Mouse (Mus musculus): Measurements from ENCODE around the gene Ank. TPM values are rescaled to one million over a fixed set of nuclear protein-coding genes. Genes with fewer than 3 reads are reported as not detected.

Gene Ank
- polyA plus RNA-seq, 1 experiment from 2014 or later: 19.5 TPM

- Histone ChIP-seq H3K27ac (ENCODE audit: low read depth, low read length) (no peak overlapping the region), H3K9ac (replicated peaks; ENCODE audit: low read depth, low read length) (no peak overlapping the region), H3K36me3 (ENCODE audit: control insufficient read depth, insufficient read depth, low read length) (peaks cover 9% of the 10 kb centered on the region; the same call in 1 of the 2 replicates), H3K4me2 (ENCODE audit: low read depth, low read length) (no peak overlapping the region), H3K4me1 (ENCODE audit: control insufficient read depth, insufficient read depth, low read length) (no peaks in the 10 kb centered on the region), H3K9me3 (ENCODE audit: control insufficient read depth, low read length) (no peaks in the 10 kb centered on the region), H3K4me3 (ENCODE audit: low read depth, low read length) (no peak overlapping the region), H3K27me3 (ENCODE audit: control insufficient read depth, insufficient read depth, low read length) (no peaks in the 10 kb centered on the region)
- WGBS: 94% methylated on average over 13 of the region's 13 CpGs
- ATAC-seq (ENCODE audit: low read depth): no peak
Measured at GRCm38 (mm10) chr15:27598786-27599385, 132.4 kb downstream of the Ank start.

- Histone ChIP-seq H3K9ac (replicated peaks; ENCODE audit: low read depth, low read length) (no peak overlapping the region), H3K27ac (ENCODE audit: low read depth, low read length) (no peak overlapping the region), H3K4me3 (ENCODE audit: low read depth, low read length) (no peak overlapping the region), H3K4me1 (ENCODE audit: control insufficient read depth, insufficient read depth, low read length) (no peaks in the 10 kb centered on the region), H3K4me2 (ENCODE audit: low read depth, low read length) (no peak overlapping the region), H3K9me3 (ENCODE audit: control insufficient read depth, low read length) (no peaks in the 10 kb centered on the region), H3K27me3 (ENCODE audit: control insufficient read depth, insufficient read depth, low read length) (no peaks in the 10 kb centered on the region), H3K36me3 (ENCODE audit: control insufficient read depth, insufficient read depth, low read length) (peaks cover 4% of the 10 kb centered on the region; the same call in 1 of the 2 replicates)
- WGBS: 88% methylated on average over 5 of the region's 5 CpGs
- no peak for ATAC-seq (ENCODE audit: low read depth)
Measured at GRCm38 (mm10) chr15:27600524-27600923, 134.0 kb downstream of the Ank start.

- no peaks in the 10 kb centered on the region for H3K9me3 ChIP-seq (ENCODE audit: control insufficient read depth, low read length)
- no peak for ATAC-seq (ENCODE audit: low read depth)
- no peak overlapping the region for H3K27ac ChIP-seq (ENCODE audit: low read depth, low read length)
- H3K4me1 ChIP-seq (ENCODE audit: control insufficient read depth, insufficient read depth, low read length): no peaks in the 10 kb centered on the region
- H3K36me3 ChIP-seq (ENCODE audit: control insufficient read depth, insufficient read depth, low read length): 0 out of 2 replicates have a peak, but pooled peaks cover 5% of the 10 kb centered on the region
- 86% methylated on average over 3 of the region's 3 CpGs for WGBS
- no peak overlapping the region for H3K4me2 ChIP-seq (ENCODE audit: low read depth, low read length)
- H3K27me3 ChIP-seq (ENCODE audit: control insufficient read depth, insufficient read depth, low read length): no peaks in the 10 kb centered on the region
- H3K9ac ChIP-seq (replicated peaks; ENCODE audit: low read depth, low read length): no peak overlapping the region
- H3K4me3 ChIP-seq (ENCODE audit: low read depth, low read length): no peak overlapping the region
Measured at GRCm38 (mm10) chr15:27604558-27604957, 138.1 kb downstream of the Ank start.

GRCm38 (mm10) chr15:27605252-27605651 lies 138.8 kb downstream of the Ank start:
- Histone ChIP-seq H3K27me3 (ENCODE audit: control insufficient read depth, insufficient read depth, low read length) (no peaks in the 10 kb centered on the region), H3K4me3 (ENCODE audit: low read depth, low read length) (no peak overlapping the region), H3K4me1 (ENCODE audit: control insufficient read depth, insufficient read depth, low read length) (no peaks in the 10 kb centered on the region), H3K27ac (ENCODE audit: low read depth, low read length) (no peak overlapping the region), H3K4me2 (ENCODE audit: low read depth, low read length) (no peak overlapping the region), H3K9ac (replicated peaks; ENCODE audit: low read depth, low read length) (no peak overlapping the region), H3K9me3 (ENCODE audit: control insufficient read depth, low read length) (no peaks in the 10 kb centered on the region), H3K36me3 (ENCODE audit: control insufficient read depth, insufficient read depth, low read length) (0 out of 2 replicates have a peak, but pooled peaks cover 5% of the 10 kb centered on the region)
- 0 out of 2 replicates have a peak, but pooled peaks have one; percentile 28 for ATAC-seq (ENCODE audit: low read depth)
- WGBS: 78% methylated on average over 3 of the region's 3 CpGs

GRCm38 (mm10) chr15:27609554-27609953 lies 143.1 kb downstream of the Ank start:
- H3K4me2 ChIP-seq (ENCODE audit: low read depth, low read length): no peak overlapping the region
- 0 out of 2 replicates have a peak, but pooled peaks cover 5% of the 10 kb centered on the region for H3K36me3 ChIP-seq (ENCODE audit: control insufficient read depth, insufficient read depth, low read length)
- H3K9me3 ChIP-seq (ENCODE audit: control insufficient read depth, low read length): no peaks in the 10 kb centered on the region
- 78% methylated on average over 4 of the region's 4 CpGs for WGBS
- no peak overlapping the region for H3K4me3 ChIP-seq (ENCODE audit: low read depth, low read length)
- no peak overlapping the region for H3K27ac ChIP-seq (ENCODE audit: low read depth, low read length)
- no peak overlapping the region for H3K9ac ChIP-seq (replicated peaks; ENCODE audit: low read depth, low read length)
- ATAC-seq (ENCODE audit: low read depth): no peak
- no peaks in the 10 kb centered on the region for H3K4me1 ChIP-seq (ENCODE audit: control insufficient read depth, insufficient read depth, low read length)
- H3K27me3 ChIP-seq (ENCODE audit: control insufficient read depth, insufficient read depth, low read length): no peaks in the 10 kb centered on the region

GRCm38 (mm10) chr15:27612533-27613221 lies 146.2 kb downstream of the Ank start:
- 20% methylated on average over 6 of the region's 6 CpGs for WGBS
- Histone ChIP-seq H3K4me3 (ENCODE audit: low read depth, low read length) (no peak overlapping the region), H3K4me2 (ENCODE audit: low read depth, low read length) (no peak overlapping the region), H3K4me1 (ENCODE audit: control insufficient read depth, insufficient read depth, low read length) (no peaks in the 10 kb centered on the region), H3K9ac (replicated peaks; ENCODE audit: low read depth, low read length) (no peak overlapping the region), H3K27ac (ENCODE audit: low read depth, low read length) (no peak overlapping the region), H3K36me3 (ENCODE audit: control insufficient read depth, insufficient read depth, low read length) (0 out of 2 replicates have a peak, but pooled peaks cover 8% of the 10 kb centered on the region), H3K27me3 (ENCODE audit: control insufficient read depth, insufficient read depth, low read length) (no peaks in the 10 kb centered on the region), H3K9me3 (ENCODE audit: control insufficient read depth, low read length) (no peaks in the 10 kb centered on the region)
- ATAC-seq (ENCODE audit: low read depth): peak; percentile 87

GRCm38 (mm10) chr15:27613255-27613654 lies 146.8 kb downstream of the Ank start:
- H3K27me3 ChIP-seq (ENCODE audit: control insufficient read depth, insufficient read depth, low read length): no peaks in the 10 kb centered on the region
- no peak overlapping the region for H3K4me2 ChIP-seq (ENCODE audit: low read depth, low read length)
- H3K4me1 ChIP-seq (ENCODE audit: control insufficient read depth, insufficient read depth, low read length): no peaks in the 10 kb centered on the region
- no peak overlapping the region for H3K9ac ChIP-seq (replicated peaks; ENCODE audit: low read depth, low read length)
- 0 out of 2 replicates have a peak, but pooled peaks cover 4% of the 10 kb centered on the region for H3K36me3 ChIP-seq (ENCODE audit: control insufficient read depth, insufficient read depth, low read length)
- no peak overlapping the region for H3K27ac ChIP-seq (ENCODE audit: low read depth, low read length)
- 96% methylated on average over 4 of the region's 4 CpGs for WGBS
- peak; percentile 38; the same call in 1 of the 2 replicates for ATAC-seq (ENCODE audit: low read depth)
- no peaks in the 10 kb centered on the region for H3K9me3 ChIP-seq (ENCODE audit: control insufficient read depth, low read length)
- no peak overlapping the region for H3K4me3 ChIP-seq (ENCODE audit: low read depth, low read length)

GRCm38 (mm10) chr15:27616159-27616558 lies 149.7 kb downstream of the Ank start:
- Histone ChIP-seq H3K36me3 (ENCODE audit: control insufficient read depth, insufficient read depth, low read length) (peaks cover 8% of the 10 kb centered on the region; the same call in 1 of the 2 replicates), H3K4me3 (ENCODE audit: low read depth, low read length) (no peak overlapping the region), H3K4me1 (ENCODE audit: control insufficient read depth, insufficient read depth, low read length) (no peaks in the 10 kb centered on the region), H3K4me2 (ENCODE audit: low read depth, low read length) (no peak overlapping the region), H3K27ac (ENCODE audit: low read depth, low read length) (no peak overlapping the region), H3K27me3 (ENCODE audit: control insufficient read depth, insufficient read depth, low read length) (no peaks in the 10 kb centered on the region), H3K9me3 (ENCODE audit: control insufficient read depth, low read length) (no peaks in the 10 kb centered on the region), H3K9ac (replicated peaks; ENCODE audit: low read depth, low read length) (no peak overlapping the region)
- 82% methylated on average over 4 of the region's 4 CpGs for WGBS
- no peak for ATAC-seq (ENCODE audit: low read depth)

GRCm38 (mm10) chr15:27617227-27617626 lies 150.8 kb downstream of the Ank start:
- ATAC-seq (ENCODE audit: low read depth): no peak
- Histone ChIP-seq H3K4me1 (ENCODE audit: control insufficient read depth, insufficient read depth, low read length) (no peaks in the 10 kb centered on the region), H3K27me3 (ENCODE audit: control insufficient read depth, insufficient read depth, low read length) (no peaks in the 10 kb centered on the region), H3K4me2 (ENCODE audit: low read depth, low read length) (no peak overlapping the region), H3K27ac (ENCODE audit: low read depth, low read length) (no peak overlapping the region), H3K9ac (replicated peaks; ENCODE audit: low read depth, low read length) (no peak overlapping the region), H3K4me3 (ENCODE audit: low read depth, low read length) (no peak overlapping the region), H3K36me3 (ENCODE audit: control insufficient read depth, insufficient read depth, low read length) (peaks cover 8% of the 10 kb centered on the region; the same call in 1 of the 2 replicates), H3K9me3 (ENCODE audit: control insufficient read depth, low read length) (no peaks in the 10 kb centered on the region)
- WGBS: 82% methylated on average over 3 of the region's 3 CpGs
